Mouse (Mus musculus) olfactory bulb, adult 2 months (tissue): ENCODE results near the gene Lrr1. TPM values are rescaled to one million over a fixed set of nuclear protein-coding genes. Genes with fewer than 3 reads are reported as not detected.
"Not testable (repeated sequence)": the region's sequence is repeated elsewhere in the genome, so short reads cannot be mapped to it uniquely, and the experiment has no call there.

Experiments used
- H3K27ac ChIP-seq: fragments of 200-500 bp; 2 replicates; pipeline ENCODE4 v1.5.1; 2012; ENCODE audit warnings: low read depth, low read length; ENCODE audit not compliant: insufficient read depth
- H3K4me1 ChIP-seq: fragments of 200-500 bp; 2 replicates; pipeline ENCODE4 v1.6.1; 2012; ENCODE audit warnings: low read length; ENCODE audit not compliant: control insufficient read depth, insufficient read depth
- H3K4me3 ChIP-seq: fragments of 200-500 bp; 2 replicates; pipeline ENCODE4 v1.5.1; 2012; ENCODE audit warnings: mild to moderate bottlenecking, low read depth, low read length, moderate library complexity; ENCODE audit not compliant: insufficient read depth
- CTCF ChIP-seq: fragments of 200-500 bp; IDR thresholded peaks from 2 replicates; pipeline ENCODE4 v1.5.1; 2012; ENCODE audit warnings: low read depth, mild to moderate bottlenecking, low read length, moderate library complexity; ENCODE audit not compliant: insufficient read depth
- POLR2A ChIP-seq: fragments of 200-500 bp; IDR thresholded peaks from 2 replicates; pipeline ENCODE4 v1.6.1; 2012; ENCODE audit warnings: mild to moderate bottlenecking, low read depth, low read length, moderate library complexity; ENCODE audit not compliant: insufficient read depth
- WGBS: fragments of 180-500 bp; shearing (Covaris S2); methylation state at CpG from one replicate; pipeline ENCODE4 v1.1.7; 2018; 5-methylcytosine and 5-hydroxymethylcytosine counted together
- polyA plus RNA-seq: library from polyadenylated mRNA; stranded (reverse); fragments of >200 nt; gene quantifications from 2 replicates; pipeline ENCODE4 v1.2.4, GENCODE M21; 2012; ENCODE audit warnings: low replicate concordance; ENCODE audit not compliant: missing spikeins, insufficient read depth, insufficient read length

Lrr1 gene
- polyA plus RNA-seq, 1 experiment: not detected

- not testable (repeated sequence) for H3K4me1 ChIP-seq
- peak within 1 kb of the TSS; percentile 88 for H3K4me3 ChIP-seq
- TF ChIP-seq POLR2A: peak; percentile 73
- WGBS: under 1% methylated on average over 58 of the region's 68 CpGs
- H3K27ac ChIP-seq: peak within 1 kb of the TSS; percentile 66
Observed at GRCm38 (mm10) chr12:69158765-69159577, 9.6 kb upstream of the Lrr1 start, which contains the start of gene Rps29. Gene Rps29 (minus strand): TSS chr12:69159186.

- 3% methylated on average over 9 of the region's 9 CpGs for WGBS
- H3K4me3 ChIP-seq: no peak overlapping the region
- no peak overlapping the region for H3K27ac ChIP-seq
Observed at GRCm38 (mm10) chr12:69159578-69159940, 9.1 kb upstream of the Lrr1 start.

GRCm38 (mm10) chr12:69160677-69161076 lies 7.9 kb upstream of the Lrr1 start:
- not testable (repeated sequence) for H3K4me3 ChIP-seq, H3K4me1 ChIP-seq, H3K27ac ChIP-seq
- WGBS: 77% methylated on average over 2 of the region's 2 CpGs

More at GRCm38 (mm10) chr12:69159578-69159940, 9.1 kb upstream of the Lrr1 start:
- no peak for TF ChIP-seq CTCF
- TF ChIP-seq POLR2A: no peak
- no peaks in the 10 kb centered on the region; the same call in 1 of the 2 replicates for H3K4me1 ChIP-seq

GRCm38 (mm10) chr12:69163586-69163985 lies 5.0 kb upstream of the Lrr1 start:
- H3K4me1 ChIP-seq, H3K4me3 ChIP-seq, H3K27ac ChIP-seq: not testable (repeated sequence)
- WGBS: 82% methylated on average over 4 of the region's 4 CpGs

GRCm38 (mm10) chr12:69164904-69165303 lies 3.7 kb upstream of the Lrr1 start:
- TF ChIP-seq CTCF: no peak
- TF ChIP-seq POLR2A: no peak
- Histone ChIP-seq H3K27ac (no peak overlapping the region), H3K4me3 (no peak overlapping the region), H3K4me1 (peaks cover 3% of the 10 kb centered on the region)
- WGBS: 61% methylated on average over 3 of the region's 3 CpGs

- H3K27ac ChIP-seq, H3K4me1 ChIP-seq, H3K4me3 ChIP-seq: not testable (repeated sequence)
- WGBS: 75% methylated on average over 8 of the region's 8 CpGs
Observed at GRCm38 (mm10) chr12:69166861-69167581, 1.6 kb upstream of the Lrr1 start.

- Histone ChIP-seq H3K4me1 (peaks cover 3% of the 10 kb centered on the region), H3K4me3 (peak overlapping the region; percentile 69), H3K27ac (no peak overlapping the region)
- TF ChIP-seq CTCF (no peak), POLR2A (no peak)
- 8% methylated on average over 18 of the region's 18 CpGs for WGBS
Observed at GRCm38 (mm10) chr12:69167656-69168460, 756 bp upstream of the Lrr1 start.

GRCm38 (mm10) chr12:69171307-69171706 lies 2.7 kb downstream of the Lrr1 start:
- TF ChIP-seq CTCF: no peak
- TF ChIP-seq POLR2A: no peak
- Histone ChIP-seq H3K4me1 (peaks cover 3% of the 10 kb centered on the region), H3K4me3 (no peak overlapping the region), H3K27ac (no peak overlapping the region)
- WGBS: 93% methylated on average over 2 of the region's 2 CpGs

GRCm38 (mm10) chr12:69175975-69176374 lies 7.4 kb downstream of the Lrr1 start:
- TF ChIP-seq POLR2A (no peak), CTCF (no peak)
- WGBS: 94% methylated on average over 3 of the region's 3 CpGs
- H3K4me1 ChIP-seq: no peaks in the 10 kb centered on the region
- H3K27ac ChIP-seq: no peak overlapping the region
- no peak overlapping the region for H3K4me3 ChIP-seq
